Mouse (Mus musculus): ENCODE results near the gene Tekt4.

GRCm38 (mm10) chr17:25445074-25445473 lies 9.3 kb upstream of the Tekt4 start:
- TF ChIP-seq CTCF (IDR thresholded peaks at IDR 0.05; ENCODE audit: control insufficient read depth, insufficient read depth, insufficient replicate concordance, low read depth, low read length) (no peak), POLR2A (IDR thresholded peaks at IDR 0.05; ENCODE audit: control insufficient read depth, low read depth, low read length) (no peak)

Data from testis, adult 2 months (tissue).